Mouse (Mus musculus) adrenal gland, adult (tissue): ENCODE measurements at regions not wholly inside any gene's neighbourhood (a gene's known extent, or its start where the extent isn't known, plus 50 kb on each side); places are given as distances from the start of the nearest gene placed in this dataset.

Experiments
- DNase-seq, 2 experiments: peaks; one replicate each; pipeline ENCODE4 v3.0.0; 2022 to 2023; ENCODE audit warnings: low spot score in 1 of 2; ENCODE audit not compliant: inconsistent age in 2 of 2

GRCm38 (mm10) chr13:110537960-110538463, 143.2 kb downstream of the Plk2 start:
- peak; percentile 44 to 71 for DNase-seq

- DNase-seq, result no peak
These were observed 145.9 kb downstream of the Plk2 start for GRCm38 (mm10) chr13:110540543-110541265.

- no peak for DNase-seq
These were observed 146.7 kb downstream of the Plk2 start for GRCm38 (mm10) chr13:110541288-110542148.

- DNase-seq, result no peak
These were observed 147.6 kb downstream of the Plk2 start for GRCm38 (mm10) chr13:110542303-110543065.

- peak in 1 of 2 experiments; percentile 55 for DNase-seq
These were observed 150.6 kb downstream of the Plk2 start for GRCm38 (mm10) chr13:110545454-110545853.

GRCm38 (mm10) chr13:110555529-110556319, 160.9 kb downstream of the Plk2 start:
- DNase-seq, result no peak

GRCm38 (mm10) chr13:110556355-110557095, 161.7 kb downstream of the Plk2 start:
- DNase-seq, result no peak

GRCm38 (mm10) chr13:110557930-110558727, 163.3 kb downstream of the Plk2 start:
- peak in 1 of 2 experiments; percentile 37 for DNase-seq

GRCm38 (mm10) chr13:110560566-110560965, 165.7 kb downstream of the Plk2 start:
- peak in 1 of 2 experiments; percentile 36 for DNase-seq

GRCm38 (mm10) chr13:110562499-110562898, 167.7 kb downstream of the Plk2 start:
- no peak for DNase-seq

- peak; percentile 69 to 73 for DNase-seq
These were observed 168.1 kb downstream of the Plk2 start for GRCm38 (mm10) chr13:110562902-110563301.

- DNase-seq, result peak; percentile 51 to 54
These were observed 169.1 kb downstream of the Plk2 start for GRCm38 (mm10) chr13:110563967-110564366.

GRCm38 (mm10) chr13:110568482-110569179, 173.8 kb downstream of the Plk2 start:
- DNase-seq, result no peak

- peak in 1 of 2 experiments; percentile 29 for DNase-seq
These were observed 174.3 kb downstream of the Plk2 start for GRCm38 (mm10) chr13:110569180-110569512.

GRCm38 (mm10) chr13:110570386-110570785, 175.5 kb downstream of the Plk2 start:
- DNase-seq, result no peak

- no peak for DNase-seq
These were observed 178.7 kb downstream of the Plk2 start for GRCm38 (mm10) chr13:110573360-110574065.

GRCm38 (mm10) chr13:110574764-110575471, 180.1 kb downstream of the Plk2 start:
- DNase-seq, result no peak
